Mouse (Mus musculus): ENCODE results near the gene Cpsf6.

Cpsf6 gene

GRCm38 (mm10) chr10:117386261-117386660 is 6.4 kb upstream of the Cpsf6 start:
- DNase-seq (ENCODE audit: inconsistent ontology term): no peak

- no peak for DNase-seq (ENCODE audit: inconsistent ontology term)
Measured at GRCm38 (mm10) chr10:117385431-117385830, 5.6 kb upstream of the Cpsf6 start.

- DNase-seq (ENCODE audit: inconsistent ontology term): no peak
Measured at GRCm38 (mm10) chr10:117385086-117385430, 5.2 kb upstream of the Cpsf6 start.

GRCm38 (mm10) chr10:117384386-117385085 is 4.7 kb upstream of the Cpsf6 start:
- no peak for DNase-seq (ENCODE audit: inconsistent ontology term)

- no peak for DNase-seq (ENCODE audit: inconsistent ontology term)
Measured at GRCm38 (mm10) chr10:117383941-117384340, 4.1 kb upstream of the Cpsf6 start.

- DNase-seq (ENCODE audit: inconsistent ontology term): no peak
Measured at GRCm38 (mm10) chr10:117382996-117383550, 3.3 kb upstream of the Cpsf6 start.

- DNase-seq (ENCODE audit: inconsistent ontology term): no peak
Measured at GRCm38 (mm10) chr10:117382146-117382545, 2.3 kb upstream of the Cpsf6 start.

GRCm38 (mm10) chr10:117380721-117381570 is 1.1 kb upstream of the Cpsf6 start:
- DNase-seq (ENCODE audit: inconsistent ontology term): no peak

- no peak for DNase-seq (ENCODE audit: inconsistent ontology term)
Measured at GRCm38 (mm10) chr10:117379441-117379840, 374 bp downstream of the Cpsf6 start.

- DNase-seq (ENCODE audit: inconsistent ontology term): no peak
Measured at GRCm38 (mm10) chr10:117378642-117379041, 1.2 kb downstream of the Cpsf6 start.

- no peak for DNase-seq (ENCODE audit: inconsistent ontology term)
Measured at GRCm38 (mm10) chr10:117378291-117378555, 1.6 kb downstream of the Cpsf6 start.

- DNase-seq (ENCODE audit: inconsistent ontology term): peak; percentile 14
Measured at GRCm38 (mm10) chr10:117377431-117378290, 2.2 kb downstream of the Cpsf6 start.

- peak; percentile 97 for DNase-seq (ENCODE audit: inconsistent ontology term)
Measured at GRCm38 (mm10) chr10:117376580-117377189, 3.1 kb downstream of the Cpsf6 start.

- peak; percentile 74 for DNase-seq (ENCODE audit: inconsistent ontology term)
Measured at GRCm38 (mm10) chr10:117375841-117376579, 3.8 kb downstream of the Cpsf6 start.

GRCm38 (mm10) chr10:117375163-117375562 is 4.7 kb downstream of the Cpsf6 start:
- DNase-seq (ENCODE audit: inconsistent ontology term): no peak

GRCm38 (mm10) chr10:117363106-117363505 is 16.7 kb downstream of the Cpsf6 start:
- DNase-seq (ENCODE audit: inconsistent ontology term): no peak

GRCm38 (mm10) chr10:117358891-117359290 is 20.9 kb downstream of the Cpsf6 start:
- no peak for DNase-seq (ENCODE audit: inconsistent ontology term)

GRCm38 (mm10) chr10:117343000-117343399 is 36.8 kb downstream of the Cpsf6 start:
- DNase-seq (ENCODE audit: inconsistent ontology term): no peak

GRCm38 (mm10) chr10:117342406-117342805 is 37.4 kb downstream of the Cpsf6 start:
- DNase-seq (ENCODE audit: inconsistent ontology term): no peak

- no peak for DNase-seq (ENCODE audit: inconsistent ontology term)
Measured at GRCm38 (mm10) chr10:117341029-117341428, 38.8 kb downstream of the Cpsf6 start.

GRCm38 (mm10) chr10:117339241-117339640 is 40.6 kb downstream of the Cpsf6 start:
- DNase-seq (ENCODE audit: inconsistent ontology term): no peak

Data from Muller cell, postnatal 12 days (primary cell).